Mouse (Mus musculus) liver, postnatal 0 days (tissue): ENCODE measurements around the gene Hnf1a.

Experiments used
- CTCF ChIP-seq: sonication (generic); IDR thresholded peaks from 2 replicates; pipeline ENCODE4 v1.5.1; 2016; ENCODE audit warnings: antibody characterized with exemption, low read depth
- EP300 ChIP-seq: IDR thresholded peaks from 2 replicates; pipeline ENCODE4 v1.6.1; 2016; ENCODE audit warnings: antibody characterized with exemption, low read depth, mild to moderate bottlenecking

GRCm38 (mm10) chr5:114916777-114917176 lies 54.1 kb downstream of the Hnf1a start:
- TF ChIP-seq CTCF, result no peak
- no peak for TF ChIP-seq EP300
